Mouse (Mus musculus) left cerebral cortex, adult 2 months (tissue): ENCODE data around the gene Adamts17. TPM values are rescaled to one million over a fixed set of nuclear protein-coding genes. Genes with fewer than 3 reads are reported as not detected.

Source experiments
- DNase-seq, 2 experiments: peaks; one replicate each; pipeline ENCODE4 v3.0.0; 2021 to 2022; ENCODE audit warnings: low spot score in 2 of 2, mixed read lengths in 1 of 2; ENCODE audit errors: extremely low spot score in 1 of 2
- H3K27ac ChIP-seq: fragments of 200-600 bp; 2 replicates; pipeline ENCODE4 v1.8.1; 2022
- H3K4me3 ChIP-seq: fragments of 200-600 bp; 2 replicates; pipeline ENCODE4 v1.8.1; 2022
- CTCF ChIP-seq: fragments of 200-600 bp; IDR thresholded peaks from 2 replicates; pipeline ENCODE4 v1.8.1; 2022; ENCODE audit warnings: antibody characterized with exemption, mild to moderate bottlenecking, moderate library complexity
- intact Hi-C: fragments of 180-260 bp; cut with DNase I; formaldehyde crosslinking; loops from one replicate; pipeline ENCODE4 v1.15.1; 2025
- total RNA-seq, 2 experiments: library from RNA; stranded (reverse); gene quantifications; 2 replicates each; pipeline ENCODE4 v1.2.3; 2021

The Adamts17 gene
- total RNA-seq, 2 experiments from 2014 or later = 13.1 to 13.6 TPM

DNA sequence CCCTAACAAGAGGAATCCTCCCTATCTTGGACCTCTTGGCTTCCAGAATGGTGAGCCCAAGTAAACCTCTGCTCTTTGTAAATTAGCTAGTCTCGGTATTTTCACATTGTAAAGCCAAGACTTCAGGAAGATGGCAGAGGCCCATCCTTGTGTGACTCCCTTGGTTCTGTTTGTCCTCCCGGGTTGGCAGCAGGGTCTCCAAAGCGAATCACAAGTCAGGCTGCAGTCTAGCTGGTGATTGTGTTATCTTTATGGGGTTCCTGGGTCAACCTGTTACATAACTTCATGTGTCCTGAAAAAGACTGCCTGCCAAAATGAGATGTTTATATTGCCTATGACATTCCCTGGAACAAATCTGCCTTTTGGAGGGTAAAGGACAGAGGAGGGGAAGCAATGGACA, 148.9 kb downstream of the Adamts17 start:
- intact Hi-C loops = loop anchor here (5.0 kb wide), 1 partner anchor 146 kb away; no protein-coding TSS in a partner anchor
- no peak for TF ChIP-seq CTCF

DNA sequence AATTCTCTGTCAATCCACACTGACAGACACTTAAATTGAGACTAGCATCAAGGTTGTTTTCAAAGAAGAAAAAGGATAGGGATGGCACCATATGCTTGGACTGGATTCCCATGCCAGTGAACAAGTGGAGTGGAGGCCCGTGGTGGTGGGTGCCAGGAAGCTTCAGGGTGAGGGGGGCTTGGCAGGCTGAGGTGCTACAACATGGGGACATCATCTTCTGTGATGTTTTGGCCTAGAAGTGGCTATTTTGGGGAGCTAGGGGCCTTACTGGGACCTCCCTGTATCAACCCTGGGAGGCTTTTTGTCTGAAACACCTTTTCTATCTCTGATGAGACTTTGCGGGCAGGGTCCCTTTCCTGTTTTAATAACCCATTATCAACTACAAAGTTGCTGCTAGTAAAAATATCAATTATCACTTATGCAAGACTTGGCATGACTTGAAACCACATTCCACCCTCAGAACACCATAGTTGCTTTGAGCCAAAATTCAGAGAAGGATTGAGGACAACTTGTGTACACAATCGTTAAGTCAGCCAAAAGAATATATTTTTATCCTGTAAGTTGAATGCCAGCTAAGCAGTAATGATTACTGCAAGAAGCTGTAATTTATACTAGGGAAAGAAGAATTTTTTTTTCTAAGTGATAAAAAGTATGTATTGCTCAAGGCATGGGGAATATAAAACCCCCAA, 150.0 kb downstream of the Adamts17 start:
- peak overlapping the region; percentile 48 for H3K27ac ChIP-seq
- intact Hi-C loops = loop anchor here (1.0 to 5.0 kb wide), 2 partner anchors 55 to 147 kb away; no protein-coding TSS in a partner anchor
- no peak for DNase-seq
- H3K4me3 ChIP-seq = no peak overlapping the region
- TF ChIP-seq CTCF = no peak

More for the DNA sequence above, 148.9 kb downstream of the Adamts17 start:
- peak overlapping the region; percentile 48 for H3K27ac ChIP-seq
- DNase-seq = no peak
- H3K4me3 ChIP-seq = no peak overlapping the region

DNA sequence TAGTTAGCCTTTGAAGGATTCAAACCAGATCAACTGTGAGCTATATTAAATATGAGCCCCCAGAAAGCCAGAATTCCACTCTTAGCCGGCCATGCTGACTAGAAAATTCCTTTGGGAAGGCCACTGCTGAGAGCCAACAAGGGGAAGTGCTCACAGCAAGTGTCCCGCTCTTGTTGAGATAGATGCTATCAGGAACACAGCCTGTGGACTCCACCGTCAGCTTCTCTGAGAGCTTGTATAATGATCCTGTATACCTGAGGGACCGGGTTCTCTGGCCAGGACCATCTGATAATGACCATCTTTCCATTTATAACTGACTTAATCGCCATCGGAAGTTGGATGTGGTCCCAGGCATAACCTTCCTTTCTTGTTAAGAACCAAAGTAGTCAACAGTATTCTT, 159.3 kb downstream of the Adamts17 start:
- intact Hi-C loops = no loop called here
- TF ChIP-seq CTCF = no peak
- DNase-seq = no peak
- Histone ChIP-seq H3K4me3 (no peak overlapping the region), H3K27ac (no peak overlapping the region)

DNA sequence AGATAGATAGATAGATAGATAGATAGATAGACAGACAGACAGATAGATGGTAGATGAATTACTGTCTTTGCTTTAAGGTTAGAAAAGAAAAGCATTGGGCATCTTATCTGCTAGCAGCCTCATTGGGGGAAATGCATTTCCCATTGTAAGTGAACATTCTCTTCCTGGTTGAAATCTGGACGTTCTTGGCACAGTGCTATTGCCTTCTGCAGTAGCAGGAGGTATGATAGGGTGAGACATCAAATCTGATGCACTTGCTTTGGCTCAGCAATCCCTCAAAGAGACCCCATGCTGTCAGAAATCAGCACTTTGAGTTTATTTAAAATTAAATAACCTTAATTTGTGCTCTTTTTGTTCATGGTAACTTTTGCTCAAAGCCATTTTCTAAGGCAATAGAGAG, 164.1 kb downstream of the Adamts17 start:
- H3K27ac ChIP-seq = no peak overlapping the region
- DNase-seq = no peak
- H3K4me3 ChIP-seq = no peak overlapping the region
- no peak for TF ChIP-seq CTCF
- intact Hi-C loops = no loop called here

DNA sequence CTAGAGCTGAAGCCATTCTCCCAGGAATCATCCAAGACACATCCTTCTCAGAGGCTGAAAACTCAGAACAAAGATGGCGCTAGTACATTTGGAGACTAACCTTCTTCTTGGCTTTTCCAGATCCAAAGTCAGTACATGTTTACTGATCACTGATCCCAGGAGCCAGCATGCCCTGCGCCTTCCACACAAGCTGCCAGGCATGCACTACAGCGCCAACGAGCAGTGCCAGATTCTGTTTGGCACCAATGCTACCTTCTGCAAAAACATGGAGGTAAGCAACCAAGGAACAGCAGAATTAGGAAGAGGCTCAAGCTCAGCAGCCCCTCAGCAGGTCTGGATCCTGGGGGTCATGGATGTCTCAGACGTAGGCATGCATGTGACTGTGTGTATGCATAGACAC, 164.7 kb downstream of the Adamts17 start:
- intact Hi-C loops = no loop called here
- DNase-seq = no peak
- Histone ChIP-seq H3K27ac (no peak overlapping the region), H3K4me3 (no peak overlapping the region)
- no peak for TF ChIP-seq CTCF

DNA sequence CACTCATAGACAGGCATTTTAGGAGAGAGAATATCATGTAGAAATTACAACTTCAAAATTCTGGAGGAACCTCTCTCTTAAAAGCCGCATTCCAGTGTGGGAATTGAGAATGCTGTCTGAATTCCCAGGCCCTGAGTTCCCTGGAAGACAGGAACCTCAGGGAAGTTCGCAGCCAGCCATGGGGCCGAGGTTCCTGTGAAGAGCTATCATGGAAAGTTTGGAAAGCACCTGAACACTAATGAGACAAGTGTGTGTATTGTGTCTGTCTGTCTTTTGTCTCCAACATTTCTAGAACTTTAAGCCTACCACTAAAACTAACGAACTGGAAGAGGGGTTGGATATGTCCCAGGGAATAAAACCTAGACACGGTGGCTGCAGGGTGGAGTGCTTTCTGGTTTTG, 170.3 kb downstream of the Adamts17 start:
- TF ChIP-seq CTCF = no peak
- Histone ChIP-seq H3K27ac (no peak overlapping the region), H3K4me3 (no peak overlapping the region)
- intact Hi-C loops = no loop called here
- no peak for DNase-seq

DNA sequence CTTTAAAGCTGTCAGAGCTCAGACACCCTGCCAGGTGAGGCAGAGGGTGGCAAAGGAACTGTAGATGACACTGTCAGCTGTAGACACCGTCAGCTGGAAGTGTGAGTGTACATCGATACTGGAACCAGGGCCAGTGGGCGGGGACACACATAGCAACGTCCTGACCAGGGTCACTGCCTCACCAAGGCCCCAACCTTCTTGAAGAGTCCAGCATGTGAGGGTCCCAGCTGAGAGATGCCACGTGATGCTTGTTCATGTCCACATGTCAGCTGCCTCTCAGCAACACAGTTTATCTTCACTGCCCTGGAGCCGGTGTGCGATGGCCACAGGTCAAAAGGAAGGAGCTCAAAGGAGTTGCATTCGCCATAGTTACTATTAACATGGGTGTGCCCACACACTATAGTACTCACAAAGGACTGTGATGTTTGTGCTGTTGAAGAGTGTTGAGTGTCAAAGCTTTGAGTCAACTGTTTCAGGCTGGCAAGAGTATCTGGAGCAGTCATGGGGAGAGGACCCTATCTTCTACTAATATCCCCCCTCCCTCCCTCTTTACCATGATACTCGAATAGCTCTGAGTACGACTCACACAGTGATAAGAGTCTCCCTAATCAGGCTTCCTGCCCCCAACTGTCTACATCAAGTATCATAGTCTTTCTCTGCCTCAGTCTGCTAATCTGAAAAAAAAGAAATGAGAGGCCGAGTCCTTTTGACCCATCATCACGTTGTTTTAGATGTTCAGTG, 172.6 kb downstream of the Adamts17 start:
- intact Hi-C loops = no loop called here
- no peak for TF ChIP-seq CTCF
- DNase-seq = no peak
- Histone ChIP-seq H3K4me3 (no peak overlapping the region), H3K27ac (no peak overlapping the region)

DNA sequence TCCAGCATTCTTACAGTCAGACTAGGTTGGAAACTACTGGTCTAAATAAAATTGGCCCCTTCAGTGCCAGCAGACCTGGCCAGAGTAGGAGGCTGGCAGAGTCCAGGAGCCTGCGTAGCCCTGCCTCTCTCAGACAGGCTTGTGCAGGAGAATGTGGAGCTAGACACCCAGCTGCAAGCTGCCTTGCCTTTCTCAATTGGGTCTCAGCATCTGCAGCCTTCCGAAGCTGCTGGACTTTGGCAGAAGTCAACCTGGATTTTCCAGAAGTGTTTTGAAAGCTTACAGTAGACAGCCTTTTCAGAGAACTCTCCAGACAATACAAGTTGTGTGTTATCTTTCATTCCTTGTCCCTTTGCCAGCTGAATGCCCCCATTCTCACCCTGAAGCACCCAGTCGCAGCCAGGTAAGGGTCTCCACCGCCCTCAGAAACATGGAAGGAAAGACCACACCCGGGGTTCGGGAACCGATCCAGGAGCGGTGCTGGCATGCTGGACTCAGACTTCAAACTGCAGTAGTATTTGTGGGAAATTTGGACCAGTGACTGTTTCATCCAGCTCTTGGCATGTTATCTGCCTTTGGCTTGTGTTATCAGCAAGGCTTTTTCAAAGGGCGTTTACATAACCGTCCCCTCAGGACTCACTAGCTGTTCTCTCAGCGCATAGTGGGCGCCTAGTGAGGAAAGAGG, 173.8 kb downstream of the Adamts17 start:
- intact Hi-C loops = no loop called here
- TF ChIP-seq CTCF = no peak
- Histone ChIP-seq H3K4me3 (no peak overlapping the region), H3K27ac (no peak overlapping the region)
- DNase-seq = no peak

DNA sequence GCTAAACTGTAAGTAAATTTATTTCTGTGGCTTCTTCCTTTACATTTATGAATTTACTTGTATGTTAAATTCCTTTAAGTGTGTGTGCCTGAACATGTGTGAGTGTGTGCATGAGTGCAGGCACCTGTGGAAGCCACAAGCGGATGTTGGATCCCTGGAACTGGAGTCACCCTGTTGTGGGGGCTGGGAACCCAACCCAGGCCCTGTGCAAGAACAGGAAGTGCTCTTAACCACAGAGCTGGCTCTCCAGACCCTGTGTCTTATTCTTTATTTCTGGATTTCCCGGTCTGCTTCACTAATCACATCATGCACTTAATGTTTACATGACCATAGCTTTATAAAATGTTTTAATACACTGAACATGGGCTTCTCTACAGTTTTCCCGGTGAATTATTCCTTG, 180.4 kb downstream of the Adamts17 start:
- DNase-seq = no peak
- H3K4me3 ChIP-seq = no peak overlapping the region
- H3K27ac ChIP-seq = no peak overlapping the region
- TF ChIP-seq CTCF = no peak
- intact Hi-C loops = no loop called here

DNA sequence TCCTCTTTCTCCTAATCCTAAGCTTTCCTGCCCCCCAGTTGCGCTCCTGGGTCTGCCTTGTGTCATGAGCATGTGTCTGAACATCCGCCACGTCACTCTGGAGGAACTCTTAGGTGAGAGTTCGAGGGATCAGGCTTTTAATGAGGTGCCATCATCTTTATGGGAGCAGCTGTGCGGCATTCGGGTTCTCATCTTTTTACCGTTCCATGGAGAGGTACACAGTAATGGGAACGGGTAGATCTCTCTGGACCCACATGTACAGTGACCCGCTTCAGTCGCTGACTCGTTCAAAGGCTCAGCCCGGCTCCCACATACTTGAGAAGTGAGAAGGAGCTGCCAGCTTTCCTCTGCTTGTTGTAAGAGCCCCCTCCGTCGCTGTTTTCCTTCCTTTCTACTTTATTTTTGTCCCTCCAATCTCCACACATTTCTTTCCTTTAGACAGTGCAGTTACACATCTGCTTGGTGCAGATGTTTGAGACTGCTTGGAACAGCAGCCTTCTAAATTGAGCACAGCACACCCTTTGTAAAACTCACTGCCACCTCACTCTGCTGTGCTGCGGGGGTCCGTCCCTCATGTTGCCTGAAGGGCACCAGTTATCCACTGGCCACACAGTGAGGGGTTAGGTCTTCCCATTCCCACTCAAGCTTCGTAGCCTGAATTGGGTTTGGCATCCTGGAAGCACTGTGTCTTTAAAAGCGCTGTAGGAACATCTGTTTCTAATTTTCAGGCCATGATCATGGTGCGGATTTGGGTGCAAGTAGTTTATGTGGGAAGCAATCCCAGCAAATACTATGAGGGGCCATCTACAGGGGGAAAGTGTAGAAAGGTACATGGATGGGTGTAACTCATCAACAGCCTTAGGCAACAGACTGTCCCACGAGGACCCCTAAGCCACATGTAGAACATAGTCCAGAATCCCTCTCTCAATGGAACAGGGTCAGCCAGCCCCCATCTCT, 186.9 kb downstream of the Adamts17 start:
- intact Hi-C loops = no loop called here
- H3K27ac ChIP-seq = no peak overlapping the region
- TF ChIP-seq CTCF = no peak
- H3K4me3 ChIP-seq = no peak overlapping the region
- no peak for DNase-seq

DNA sequence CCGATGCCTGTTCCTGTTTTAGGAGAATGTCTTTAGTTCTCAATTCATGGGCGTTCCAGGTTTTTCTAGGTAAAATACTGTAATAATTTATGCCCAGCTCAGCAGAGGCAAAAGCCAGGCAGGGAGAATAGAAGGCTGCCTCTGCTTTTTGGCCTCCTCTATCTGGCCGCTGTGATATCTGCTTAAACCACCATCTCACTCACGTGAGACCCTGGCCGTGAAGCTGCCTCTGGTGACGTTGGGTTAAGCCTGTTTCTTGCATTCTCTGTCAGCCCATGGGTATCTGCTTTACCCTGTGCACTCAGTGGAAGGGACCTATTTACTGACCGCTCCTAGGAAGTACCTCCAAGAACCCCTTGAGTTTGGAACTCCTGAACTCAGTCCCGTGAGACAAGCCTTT, 187.7 kb downstream of the Adamts17 start:
- DNase-seq = no peak
- intact Hi-C loops = no loop called here
- Histone ChIP-seq H3K4me3 (no peak overlapping the region), H3K27ac (no peak overlapping the region)
- TF ChIP-seq CTCF = no peak
